Mouse (Mus musculus): ENCODE data around the gene Csrp3. TPM values are rescaled to one million over a fixed set of nuclear protein-coding genes. Genes with fewer than 3 reads are reported as not detected.

Csrp3 gene
- total and polyA plus RNA-seq, 3 experiments, result 781 to 2,301 (median 1,931) TPM

DNA sequence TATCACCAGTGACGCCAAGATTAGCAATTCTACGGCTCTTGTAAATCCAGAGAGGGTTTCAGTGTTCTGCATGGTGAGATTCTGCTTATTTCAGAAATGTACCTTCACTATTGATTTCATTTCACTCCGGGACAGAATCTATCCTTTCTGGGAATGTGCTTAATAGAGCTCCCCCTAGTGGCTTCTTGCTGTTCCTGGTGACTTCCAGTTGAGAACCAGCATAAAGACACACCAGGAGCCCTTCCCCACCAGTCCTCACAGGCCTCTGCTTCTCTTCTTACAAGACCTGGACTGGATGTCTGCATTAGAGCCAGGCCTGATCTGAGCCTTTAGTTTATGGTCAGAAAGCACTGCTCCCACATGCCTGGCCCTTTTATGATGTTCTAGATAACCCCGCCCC lies 28.7 kb upstream of the Csrp3 start:
- Histone ChIP-seq H3K9ac (ENCODE audit: low read depth, low read length) (no peak overlapping the region), H3K27ac (0 out of 2 replicates have a peak overlapping the region, but pooled peaks have one; percentile 36), H3K4me1 (ENCODE audit: control insufficient read depth, insufficient read depth, low read length) (no peaks in the 10 kb centered on the region; the same call in 1 of the 2 replicates), H3K4me3 (no peak overlapping the region), H3K79me2 (replicated peaks; ENCODE audit: control insufficient read depth, insufficient read depth, low read length) (no peaks in the 10 kb centered on the region), H3K36me3 (ENCODE audit: control insufficient read depth, insufficient read depth, low read length) (no peaks in the 10 kb centered on the region), H3K27me3 (ENCODE audit: control insufficient read depth, insufficient read depth, low read length) (no peaks in the 10 kb centered on the region)
- TF ChIP-seq CTCF (IDR thresholded peaks at IDR 0.05), result peak; percentile 96
- no peak for TF ChIP-seq POLR2A (IDR thresholded peaks at IDR 0.05; ENCODE audit: insufficient read depth, low read depth, low read length)
- peak in 1 of 2 experiments; percentile 27 for DNase-seq
- WGBS, result 56% methylated on average over 4 of the region's 4 CpGs
- intact Hi-C loops (cut with DNase I), result loop anchor here (1.0 to 5.0 kb wide), 3 partner anchors 30 to 64 kb away; no protein-coding TSS in a partner anchor

DNA sequence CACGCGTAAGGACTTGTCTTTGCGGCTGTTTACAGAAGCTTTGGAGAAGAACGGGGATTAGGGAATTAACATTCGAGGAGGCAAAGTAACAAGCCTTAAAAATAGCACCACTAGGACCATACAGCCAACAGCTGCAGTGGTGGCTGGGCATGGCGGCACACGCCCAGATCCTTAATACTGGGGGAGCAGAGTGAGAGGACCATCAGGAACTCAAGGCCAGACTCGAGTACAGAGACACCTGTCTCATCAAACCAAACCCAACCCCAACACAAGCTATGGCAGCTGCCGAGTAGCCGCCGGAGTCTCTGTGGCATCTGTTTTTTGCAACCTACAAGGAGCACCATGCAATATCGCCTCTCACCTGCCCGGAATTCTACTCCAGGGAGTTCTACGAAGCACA lies 27.3 kb upstream of the Csrp3 start:
- H3K9ac ChIP-seq (ENCODE audit: low read depth, low read length), result no peak overlapping the region
- no peaks in the 10 kb centered on the region for H3K36me3 ChIP-seq (ENCODE audit: control insufficient read depth, insufficient read depth, low read length)
- no peaks in the 10 kb centered on the region for H3K4me1 ChIP-seq (ENCODE audit: control insufficient read depth, insufficient read depth, low read length)
- no peak overlapping the region for H3K4me3 ChIP-seq
- no peaks in the 10 kb centered on the region for H3K79me2 ChIP-seq (replicated peaks; ENCODE audit: control insufficient read depth, insufficient read depth, low read length)
- no peak for DNase-seq
- peak overlapping the region; percentile 43; the same call in 1 of the 2 replicates for H3K27ac ChIP-seq
- no peak for TF ChIP-seq CTCF (IDR thresholded peaks at IDR 0.05)
- H3K27me3 ChIP-seq (ENCODE audit: control insufficient read depth, insufficient read depth, low read length), result no peaks in the 10 kb centered on the region
- 74% methylated on average over 14 of the region's 14 CpGs for WGBS
- intact Hi-C loops (cut with DNase I), result loop anchor here (5.0 kb wide), 1 partner anchor 43 kb away; no protein-coding TSS in a partner anchor

DNA sequence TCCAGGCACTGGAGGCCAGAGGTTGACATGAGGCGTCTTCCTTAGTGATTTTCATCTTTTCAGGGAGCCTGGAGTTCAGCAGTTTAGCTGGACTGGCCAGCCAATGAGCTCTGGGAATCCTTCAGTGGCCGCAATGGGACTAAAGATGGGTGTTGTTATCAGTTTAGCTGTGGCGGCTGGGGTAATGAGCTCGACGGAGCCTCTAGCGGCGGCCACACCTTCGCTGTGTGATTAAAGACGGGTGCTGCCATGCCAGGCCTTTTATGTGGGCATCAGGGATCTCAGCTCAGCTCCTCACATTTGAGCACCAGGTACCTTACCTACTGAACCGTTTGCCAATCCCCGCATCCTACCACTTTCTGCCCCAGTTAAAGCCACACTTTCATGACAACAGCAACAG lies 23.5 kb upstream of the Csrp3 start:
- Histone ChIP-seq H3K9ac (ENCODE audit: low read depth, low read length) (no peak overlapping the region), H3K27me3 (ENCODE audit: control insufficient read depth, insufficient read depth, low read length) (no peaks in the 10 kb centered on the region), H3K36me3 (ENCODE audit: control insufficient read depth, insufficient read depth, low read length) (no peaks in the 10 kb centered on the region), H3K27ac (no peak overlapping the region), H3K79me2 (replicated peaks; ENCODE audit: control insufficient read depth, insufficient read depth, low read length) (no peaks in the 10 kb centered on the region), H3K4me1 (ENCODE audit: control insufficient read depth, insufficient read depth, low read length) (no peaks in the 10 kb centered on the region), H3K4me3 (no peak overlapping the region)
- no peak for DNase-seq
- intact Hi-C loops (cut with DNase I), result no loop called here
- no peak for TF ChIP-seq POLR2A (IDR thresholded peaks at IDR 0.05; ENCODE audit: insufficient read depth, low read depth, low read length)
- TF ChIP-seq EP300 (IDR thresholded peaks at IDR 0.05; ENCODE audit: insufficient read depth, low read depth, low read length), result no peak
- no peak for TF ChIP-seq CTCF (IDR thresholded peaks at IDR 0.05)
- WGBS, result 82% methylated on average over 11 of the region's 11 CpGs

DNA sequence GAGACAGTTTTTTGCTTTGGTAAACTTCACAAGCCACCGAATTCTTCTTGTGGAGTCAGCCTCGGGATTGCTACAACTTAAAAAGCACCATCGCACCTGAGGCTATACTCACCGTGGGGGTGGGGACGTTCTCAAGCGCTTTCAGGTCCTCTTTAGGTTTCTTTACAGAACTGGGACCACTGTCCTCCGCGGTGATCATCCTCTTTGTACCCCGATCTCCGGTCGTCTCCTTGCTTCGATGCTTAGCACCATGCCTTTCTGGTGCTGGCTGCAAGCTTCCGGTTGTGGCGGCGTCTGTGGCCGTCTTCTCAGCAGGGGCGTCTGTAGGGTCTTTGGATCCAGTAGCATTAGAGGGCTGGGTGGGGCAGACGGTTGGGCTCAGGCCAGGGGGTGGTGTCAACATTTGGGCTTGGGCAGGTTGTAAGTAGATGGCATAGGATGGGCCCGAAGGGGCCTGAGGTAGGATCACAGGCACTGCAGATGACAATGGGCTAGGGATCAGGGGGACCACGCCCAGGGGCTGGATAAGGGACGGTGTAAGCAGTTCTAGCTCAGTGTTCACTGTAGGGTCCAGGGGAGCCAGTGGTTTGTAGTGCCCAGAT lies 22.8 kb upstream of the Csrp3 start:
- H3K27ac ChIP-seq, result no peak overlapping the region
- H3K4me3 ChIP-seq, result no peak overlapping the region
- TF ChIP-seq CTCF (IDR thresholded peaks at IDR 0.05), result no peak
- TF ChIP-seq POLR2A (IDR thresholded peaks at IDR 0.05; ENCODE audit: insufficient read depth, low read depth, low read length), result no peak
- TF ChIP-seq EP300 (IDR thresholded peaks at IDR 0.05; ENCODE audit: insufficient read depth, low read depth, low read length), result no peak
- H3K9ac ChIP-seq (ENCODE audit: low read depth, low read length), result no peak overlapping the region
- H3K27me3 ChIP-seq (ENCODE audit: control insufficient read depth, insufficient read depth, low read length), result no peaks in the 10 kb centered on the region
- no peaks in the 10 kb centered on the region for H3K36me3 ChIP-seq (ENCODE audit: control insufficient read depth, insufficient read depth, low read length)
- WGBS, result 95% methylated on average over 21 of the region's 21 CpGs
- H3K79me2 ChIP-seq (replicated peaks; ENCODE audit: control insufficient read depth, insufficient read depth, low read length), result no peaks in the 10 kb centered on the region
- DNase-seq, result no peak
- no peaks in the 10 kb centered on the region for H3K4me1 ChIP-seq (ENCODE audit: control insufficient read depth, insufficient read depth, low read length)
- intact Hi-C loops (cut with DNase I), result no loop called here

DNA sequence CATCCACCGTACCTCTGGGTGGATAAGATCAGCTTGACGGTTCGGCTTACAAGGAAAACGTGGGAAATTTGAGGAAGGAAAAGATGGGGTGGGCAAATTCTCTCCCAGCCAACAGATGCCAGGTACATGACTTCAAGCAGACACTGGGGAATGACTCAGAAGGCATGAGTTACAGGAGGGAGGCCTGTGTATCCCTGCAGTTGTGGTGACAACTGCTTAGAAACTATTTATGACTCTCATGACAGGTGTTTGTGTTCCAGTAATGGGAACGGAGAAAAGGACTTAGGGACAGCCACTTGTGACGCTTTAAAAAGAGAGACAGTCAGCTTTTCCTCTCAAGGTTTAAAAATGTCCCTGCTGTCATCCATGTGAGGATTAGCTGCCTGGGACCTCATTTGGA lies 22.3 kb upstream of the Csrp3 start:
- Histone ChIP-seq H3K4me3 (no peak overlapping the region), H3K79me2 (replicated peaks; ENCODE audit: control insufficient read depth, insufficient read depth, low read length) (no peaks in the 10 kb centered on the region), H3K36me3 (ENCODE audit: control insufficient read depth, insufficient read depth, low read length) (no peaks in the 10 kb centered on the region), H3K4me1 (ENCODE audit: control insufficient read depth, insufficient read depth, low read length) (no peaks in the 10 kb centered on the region), H3K27ac (no peak overlapping the region), H3K27me3 (ENCODE audit: control insufficient read depth, insufficient read depth, low read length) (no peaks in the 10 kb centered on the region), H3K9ac (ENCODE audit: low read depth, low read length) (no peak overlapping the region)
- TF ChIP-seq CTCF (IDR thresholded peaks at IDR 0.05) (no peak), POLR2A (IDR thresholded peaks at IDR 0.05; ENCODE audit: insufficient read depth, low read depth, low read length) (no peak), EP300 (IDR thresholded peaks at IDR 0.05; ENCODE audit: insufficient read depth, low read depth, low read length) (no peak)
- no peak for DNase-seq
- intact Hi-C loops (cut with DNase I), result no loop called here
- WGBS, result 82% methylated on average over 6 of the region's 6 CpGs

DNA sequence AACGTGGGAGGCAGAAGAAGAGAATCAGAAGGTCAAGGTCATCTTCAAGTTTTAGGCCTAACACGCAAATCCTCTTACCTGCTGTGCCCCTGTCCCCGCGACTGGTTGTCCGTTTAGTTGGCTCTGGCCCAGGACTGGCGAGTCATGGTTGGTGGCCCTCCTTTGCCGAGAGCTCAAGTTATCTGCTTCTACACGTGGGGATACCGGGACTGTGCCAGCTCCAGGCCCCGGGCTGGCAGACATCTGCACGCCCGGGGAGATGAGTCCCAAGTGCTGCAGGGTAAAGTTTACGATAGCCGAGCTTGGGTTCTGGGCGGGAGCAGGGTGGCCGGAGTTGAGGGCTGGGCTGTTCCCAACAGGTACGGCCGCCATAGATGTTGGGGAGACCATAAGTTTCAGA lies 19.7 kb upstream of the Csrp3 start:
- no peak overlapping the region for H3K4me3 ChIP-seq
- no peak overlapping the region for H3K27ac ChIP-seq
- no peaks in the 10 kb centered on the region for H3K36me3 ChIP-seq (ENCODE audit: control insufficient read depth, insufficient read depth, low read length)
- no peaks in the 10 kb centered on the region for H3K79me2 ChIP-seq (replicated peaks; ENCODE audit: control insufficient read depth, insufficient read depth, low read length)
- intact Hi-C loops (cut with DNase I), result no loop called here
- no peaks in the 10 kb centered on the region for H3K4me1 ChIP-seq (ENCODE audit: control insufficient read depth, insufficient read depth, low read length)
- TF ChIP-seq EP300 (IDR thresholded peaks at IDR 0.05; ENCODE audit: insufficient read depth, low read depth, low read length) (no peak), POLR2A (IDR thresholded peaks at IDR 0.05; ENCODE audit: insufficient read depth, low read depth, low read length) (no peak), CTCF (IDR thresholded peaks at IDR 0.05) (no peak)
- 66% methylated on average over 18 of the region's 18 CpGs for WGBS
- no peaks in the 10 kb centered on the region for H3K27me3 ChIP-seq (ENCODE audit: control insufficient read depth, insufficient read depth, low read length)
- peak in 1 of 2 experiments; percentile 48 for DNase-seq
- H3K9ac ChIP-seq (ENCODE audit: low read depth, low read length), result no peak overlapping the region

Measured in heart, adult 2 months (tissue).